Mouse (Mus musculus): Measurements from ENCODE around the gene Itgbl1.

Itgbl1 gene

DNA sequence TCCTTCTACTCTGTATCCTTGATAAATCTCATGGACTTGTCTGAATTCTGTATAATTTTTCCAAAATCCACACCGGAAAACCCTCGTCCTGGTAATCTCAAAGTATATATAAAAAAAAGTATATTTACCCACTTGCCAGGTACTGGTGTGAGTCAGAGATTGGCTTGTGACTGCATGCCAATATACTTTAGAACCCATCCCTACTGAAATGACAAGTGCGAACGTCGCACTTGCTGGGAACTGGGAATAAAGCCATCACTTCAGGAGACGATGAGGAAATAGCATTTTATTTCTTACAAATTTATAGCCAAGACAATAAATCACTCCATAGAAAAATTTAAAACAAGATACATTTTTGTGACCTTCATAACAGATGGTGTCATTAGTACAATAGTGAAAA, 308.2 kb downstream of the Itgbl1 start:
- DNase-seq (ENCODE audit: low spot score in 2 of 2) = no peak

DNA sequence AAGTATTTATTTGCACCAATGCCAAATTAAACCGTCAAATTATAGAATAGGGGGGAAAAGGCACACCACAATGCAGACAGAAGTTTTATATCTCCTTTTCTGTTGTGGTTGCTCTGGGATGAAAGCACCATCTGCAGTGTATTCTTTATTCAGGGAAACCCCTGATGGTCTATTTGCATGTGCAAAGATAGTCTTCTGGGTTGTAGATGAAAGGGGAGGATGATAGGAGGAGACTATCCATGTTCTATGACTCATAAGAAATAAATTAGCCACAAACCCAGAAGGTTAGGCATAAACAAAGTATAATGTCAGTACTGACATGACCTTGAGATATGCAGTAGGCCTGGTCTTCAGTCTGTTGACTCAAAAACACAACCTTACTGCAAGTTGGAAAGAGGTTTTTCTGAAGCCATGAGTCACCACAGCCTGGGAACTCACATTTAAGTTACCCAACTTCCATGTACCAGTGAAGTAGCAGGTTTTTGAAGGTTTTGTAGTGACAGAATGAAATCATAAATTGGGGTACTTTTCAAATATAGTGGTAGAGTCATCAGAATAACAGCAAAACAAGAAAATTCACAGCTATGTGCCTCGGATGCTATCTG, 330.9 kb downstream of the Itgbl1 start:
- no peak for DNase-seq (ENCODE audit: low spot score in 2 of 2)

Measured in thymus, postnatal 10 days (tissue).